Mouse (Mus musculus) granulocyte monocyte progenitor cell, adult 5-6 weeks (primary cell): ENCODE results near the gene Selenoo. TPM values are rescaled to one million over a fixed set of nuclear protein-coding genes. Genes with fewer than 3 reads are reported as not detected.
A peak's percentile ranks its signal among the peaks of the same experiment; 100 is the strongest.

Experiments
- ATAC-seq: replicated peaks from 2 replicates; pipeline ENCODE4 v1.8.0; 2016; ENCODE audit warnings: mild to moderate bottlenecking, moderate TSS enrichment, inconsistent platforms; ENCODE audit not compliant: poor library complexity, severe bottlenecking
- total RNA-seq, 2 experiments: library from RNA; stranded (forward) in 1 of 2; stranded (reverse) in 1 of 2; fragments of 200-712, 200-1000 nt in 1 of 2; fragments of >200 nt in 1 of 2; fragmentation: Nextera tagmentation in 1 of 2; gene quantifications; 2 replicates each; pipeline ENCODE4 v1.2.3; 2014 to 2017

Gene Selenoo
- total RNA-seq, 2 experiments from 2014 or later = 16.2 to 21.8 TPM

DNA sequence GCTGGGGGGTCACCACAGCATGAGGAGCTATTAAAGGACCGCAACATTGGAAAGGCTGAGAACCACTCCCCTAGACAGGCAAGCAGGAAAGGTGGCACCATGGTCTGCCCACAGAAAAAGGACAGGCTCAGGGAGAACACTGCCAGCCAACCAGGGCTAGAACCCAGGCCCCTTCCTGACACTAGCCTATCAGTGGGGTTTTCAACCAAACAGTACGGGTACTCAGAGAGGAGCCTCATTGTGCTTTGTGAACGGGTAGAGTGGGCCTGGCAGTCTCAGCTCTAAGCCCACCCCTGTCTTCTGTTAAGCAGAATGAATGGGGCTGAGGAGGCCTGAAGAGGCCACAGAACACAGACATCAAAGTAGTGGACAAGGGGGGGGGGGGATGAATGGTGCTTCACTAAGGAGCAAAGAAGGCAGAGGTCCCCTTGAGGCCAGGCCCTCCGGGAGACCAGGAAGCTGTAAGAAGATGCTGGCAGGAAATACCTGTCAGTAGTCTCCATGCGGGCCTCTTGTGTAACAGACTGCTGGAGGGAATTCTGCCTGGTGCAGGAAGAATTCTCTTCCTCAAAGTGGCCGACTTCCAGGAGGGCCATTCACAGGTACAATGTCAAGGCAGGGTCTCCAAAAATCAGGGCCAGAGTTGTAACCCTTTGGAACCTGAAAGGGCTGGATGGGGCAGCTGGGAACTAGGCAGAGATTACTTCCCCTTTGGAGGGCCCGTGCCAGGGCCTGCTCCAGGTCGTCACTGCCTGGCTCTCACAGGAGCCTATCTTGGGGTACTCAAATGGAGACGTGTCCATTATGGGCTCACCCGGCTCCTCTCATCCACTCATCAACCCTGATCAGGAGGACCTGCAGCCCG is 14.0 kb upstream of the Selenoo start, which contains the start of gene Trabd:
Gene Trabd, plus strand, starts transcription at position 512 of the 865 bp plus-strand sequence.
- peak; percentile 31 for ATAC-seq

- ATAC-seq = peak; percentile 57
Measured at GRCm38 (mm10) chr15:89075478-89076147, 13.3 kb upstream of the Selenoo start.

DNA sequence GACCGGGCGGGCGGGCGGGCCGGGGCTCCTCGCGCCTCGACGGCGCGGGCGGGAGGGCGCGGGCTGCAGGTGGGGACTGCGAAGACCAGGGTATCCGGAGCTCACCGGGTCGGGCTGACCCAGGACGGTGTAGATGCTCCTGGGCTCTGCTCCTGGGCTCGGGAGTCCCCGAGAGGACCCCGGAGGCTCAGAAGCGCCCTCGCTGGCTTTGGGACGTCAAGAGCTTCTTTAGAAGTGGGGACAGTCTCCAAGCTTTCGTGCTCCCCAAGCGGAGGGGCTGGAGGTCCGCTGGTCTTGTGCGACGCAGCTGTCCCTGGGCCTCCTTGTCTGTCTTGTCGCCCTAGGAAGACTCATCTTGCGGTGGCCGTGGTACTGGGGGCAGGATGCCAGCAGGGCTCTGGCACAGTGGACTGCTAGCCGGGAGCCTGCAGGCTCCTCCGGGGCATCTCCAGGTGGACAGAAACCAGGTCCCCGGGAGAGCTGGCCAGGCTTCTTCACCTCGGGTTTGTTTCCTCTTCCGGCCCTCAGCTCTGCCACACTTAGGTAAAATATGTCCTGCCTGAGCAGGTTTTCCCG is 12.6 kb upstream of the Selenoo start:
- no peak for ATAC-seq

DNA sequence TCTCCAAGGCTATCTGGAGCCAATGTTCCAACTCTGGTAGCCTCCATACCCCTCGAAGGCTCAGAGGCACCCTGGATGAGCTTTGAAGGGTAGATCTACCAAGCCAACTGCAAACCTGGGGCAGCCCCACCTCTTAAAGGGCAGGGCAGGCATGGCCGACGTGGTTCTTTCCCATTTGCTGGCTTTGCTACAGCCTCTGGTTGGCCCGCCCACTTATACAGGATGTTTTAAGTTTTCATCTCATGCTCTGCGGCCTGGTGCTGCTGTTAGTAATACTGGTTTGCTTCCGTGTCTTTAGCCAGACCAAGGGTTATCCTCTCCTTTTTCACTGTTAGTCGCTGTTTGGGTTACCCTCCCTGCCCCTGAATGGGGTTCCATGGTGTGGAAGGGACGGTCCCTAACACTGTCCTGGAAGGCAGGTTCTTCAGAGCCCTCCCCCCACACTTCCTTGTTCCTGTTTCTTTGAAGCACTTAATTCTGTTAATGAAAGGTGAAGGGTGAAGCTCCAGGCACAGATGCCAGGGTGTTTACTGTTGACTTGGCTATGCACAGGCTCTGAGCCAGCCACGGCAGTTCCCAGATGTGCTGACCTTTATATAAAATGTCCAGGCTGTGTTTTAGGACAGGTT is 10.6 kb upstream of the Selenoo start:
- ATAC-seq = peak; percentile 61

GRCm38 (mm10) chr15:89083906-89084305 is 5.0 kb upstream of the Selenoo start:
- no peak for ATAC-seq

- ATAC-seq = no peak
Measured at GRCm38 (mm10) chr15:89084826-89085225, 4.1 kb upstream of the Selenoo start.

- ATAC-seq = peak; percentile 31
Measured at GRCm38 (mm10) chr15:89089248-89090051, 566 bp downstream of the Selenoo start.

- no peak for ATAC-seq
Measured at GRCm38 (mm10) chr15:89090662-89091061, 1.8 kb downstream of the Selenoo start.

GRCm38 (mm10) chr15:89092181-89092580 is 3.3 kb downstream of the Selenoo start:
- no peak for ATAC-seq

GRCm38 (mm10) chr15:89097450-89097849 is 8.6 kb downstream of the Selenoo start:
- ATAC-seq = no peak

DNA sequence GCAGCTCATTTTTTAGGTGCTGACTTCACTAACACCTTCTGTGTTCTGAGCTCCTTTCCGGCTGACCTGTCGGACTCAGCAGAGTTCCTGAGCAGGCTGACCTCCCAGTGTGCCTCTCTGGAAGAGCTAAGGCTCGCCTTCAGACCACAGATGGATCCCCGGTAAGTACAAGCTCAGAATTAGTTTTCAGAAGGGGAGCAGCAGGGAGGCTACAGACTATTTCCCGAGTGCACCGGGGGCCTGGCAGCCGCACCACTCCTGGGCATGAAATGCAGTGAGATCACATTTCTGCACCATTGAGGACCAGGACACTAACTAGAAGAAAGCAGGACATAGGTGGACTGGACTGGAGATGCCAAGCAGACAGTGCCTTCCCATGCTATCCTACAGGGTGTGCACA is 9.7 kb downstream of the Selenoo start:
- ATAC-seq = no peak

GRCm38 (mm10) chr15:89100823-89101222 is 11.9 kb downstream of the Selenoo start:
- ATAC-seq = no peak

- no peak for ATAC-seq
Measured at GRCm38 (mm10) chr15:89102646-89103045, 13.8 kb downstream of the Selenoo start.

GRCm38 (mm10) chr15:89103921-89104320 is 15.0 kb downstream of the Selenoo start:
- no peak for ATAC-seq

DNA sequence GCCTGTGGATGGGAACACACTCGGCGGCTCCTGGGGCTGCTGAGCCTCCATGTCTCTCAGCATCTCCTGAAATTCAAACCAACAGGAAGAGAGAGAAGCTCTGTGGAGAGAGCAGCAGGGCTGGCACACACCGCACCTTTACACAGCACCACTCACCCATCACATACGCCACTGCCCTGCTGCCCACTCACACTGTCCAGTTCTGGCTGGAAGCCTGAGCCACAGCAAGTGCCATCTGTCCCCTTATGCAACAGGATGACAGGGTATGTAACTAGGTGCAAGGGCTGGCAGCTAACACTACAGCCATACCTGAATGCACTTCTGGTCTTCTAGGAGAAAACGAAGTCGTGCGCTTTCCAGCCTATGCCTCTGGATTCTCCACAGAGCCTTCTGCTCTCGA is 15.5 kb downstream of the Selenoo start:
- ATAC-seq = no peak

DNA sequence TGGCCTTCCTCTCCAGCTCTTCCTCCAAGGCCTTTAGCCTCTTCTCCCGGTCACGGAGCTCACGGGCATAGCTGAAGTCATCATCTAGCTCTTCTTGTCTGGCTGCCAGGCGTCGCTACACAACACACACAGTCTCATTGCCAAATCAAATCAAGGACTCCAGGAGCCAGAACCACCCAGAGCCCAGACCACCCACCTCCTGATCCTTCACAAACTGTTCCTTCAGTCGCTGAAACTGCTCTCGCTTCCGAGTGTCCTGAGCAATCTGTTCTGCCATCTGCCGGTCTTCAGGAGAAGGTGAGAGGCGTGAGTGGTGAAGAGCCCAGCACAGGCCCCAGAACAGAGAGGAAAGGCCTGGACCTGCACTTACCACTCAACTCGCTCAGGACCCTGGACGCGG is 17.2 kb downstream of the Selenoo start:
- no peak for ATAC-seq

- ATAC-seq = no peak
Measured at GRCm38 (mm10) chr15:89106976-89107375, 18.1 kb downstream of the Selenoo start.

DNA sequence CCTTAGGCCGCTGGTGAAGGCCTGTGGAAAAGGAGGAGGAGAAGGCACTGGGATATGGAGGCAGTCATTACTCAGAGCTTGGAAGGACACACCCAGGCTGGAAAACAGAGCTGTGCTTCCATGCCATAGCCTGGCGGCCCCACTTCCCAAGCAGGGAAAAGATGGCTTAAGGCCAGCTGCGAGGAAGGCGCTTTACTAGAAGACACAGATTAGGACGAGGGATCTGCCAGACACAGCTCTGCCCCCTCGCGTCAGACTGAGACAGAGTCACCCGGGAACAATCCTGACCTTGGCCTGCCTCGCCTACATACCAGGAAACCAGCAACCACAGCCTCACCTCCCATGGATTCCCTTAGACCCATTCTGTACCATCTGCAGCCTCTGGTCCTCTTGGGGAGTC is 21.3 kb downstream of the Selenoo start:
- no peak for ATAC-seq

GRCm38 (mm10) chr15:89118007-89118406 is 29.1 kb downstream of the Selenoo start:
- ATAC-seq = peak; percentile 63
